Mouse (Mus musculus) neural tube, embryonic 11.5 days (tissue): ENCODE results near the gene Syngap1. TPM values are rescaled to one million over a fixed set of nuclear protein-coding genes. Genes with fewer than 3 reads are reported as not detected.

Experiments used
- ATAC-seq: fragments of 200-750 bp; cut with Nextera tagmentation; 2 replicates; pipeline ENCODE4 v1.8.0; 2017; ENCODE audit warnings: moderate number of reproducible peaks, mild to moderate bottlenecking, moderate TSS enrichment, moderate library complexity; ENCODE audit not compliant: insufficient read depth, low FRiP score, low TSS enrichment
- DNase-seq: peaks from one replicate; pipeline ENCODE4 v3.0.0-alpha.2; 2015; ENCODE audit warnings: low spot score
- H3K27ac ChIP-seq: fragments of 300-500 bp; sonication (generic); 2 replicates; pipeline ENCODE4 v1.5.1; 2014; ENCODE audit warnings: low read depth, mild to moderate bottlenecking, low read length
- H3K27me3 ChIP-seq: fragments of 300-500 bp; sonication (generic); 2 replicates; pipeline ENCODE4 v1.6.1; 2014; ENCODE audit warnings: mild to moderate bottlenecking, low read length, mixed read lengths; ENCODE audit not compliant: control insufficient read depth, insufficient read depth
- H3K36me3 ChIP-seq: fragments of 300-500 bp; sonication (generic); 2 replicates; pipeline ENCODE4 v1.6.1; 2014; ENCODE audit warnings: mild to moderate bottlenecking, low read length, moderate library complexity, mixed read lengths; ENCODE audit not compliant: control insufficient read depth, insufficient read depth
- H3K4me1 ChIP-seq: fragments of 300-500 bp; sonication (generic); 2 replicates; pipeline ENCODE4 v1.6.1; 2014; ENCODE audit warnings: low read length, mixed read lengths; ENCODE audit not compliant: control insufficient read depth, insufficient read depth
- H3K4me2 ChIP-seq: fragments of 300-500 bp; sonication (generic); 2 replicates; pipeline ENCODE4 v1.6.1; 2014; ENCODE audit warnings: low read depth, mild to moderate bottlenecking, moderate library complexity
- H3K4me3 ChIP-seq: fragments of 300-500 bp; sonication (generic); 2 replicates; pipeline ENCODE4 v1.5.1; 2014; ENCODE audit warnings: low read depth, low read length
- H3K9ac ChIP-seq: fragments of 300-500 bp; sonication (generic); 2 replicates; pipeline ENCODE4 v1.6.1; 2014; ENCODE audit warnings: mild to moderate bottlenecking, low read length
- H3K9me3 ChIP-seq: fragments of 300-500 bp; sonication (generic); 2 replicates; pipeline ENCODE4 v1.6.1; 2016; ENCODE audit warnings: low read length; ENCODE audit not compliant: control insufficient read depth
- WGBS: fragments of 180-500 bp; shearing (Covaris S2); extraction: QIAGEN DNeasy Blood & Tissue Kit; methylation state at CpG from one replicate; pipeline ENCODE4 v1.1.7; 2014; 5-methylcytosine and 5-hydroxymethylcytosine counted together
- polyA plus RNA-seq: library from polyadenylated mRNA; unstranded; fragments of >200 nt; fragmentation: Nextera tagmentation; extraction: Ambion mirVana; gene quantifications from 2 replicates; pipeline ENCODE4 v1.2.1, GENCODE M21; 2014

The Syngap1 gene
- polyA plus RNA-seq, 1 experiment from 2014 or later, result 2.8 TPM

DNA sequence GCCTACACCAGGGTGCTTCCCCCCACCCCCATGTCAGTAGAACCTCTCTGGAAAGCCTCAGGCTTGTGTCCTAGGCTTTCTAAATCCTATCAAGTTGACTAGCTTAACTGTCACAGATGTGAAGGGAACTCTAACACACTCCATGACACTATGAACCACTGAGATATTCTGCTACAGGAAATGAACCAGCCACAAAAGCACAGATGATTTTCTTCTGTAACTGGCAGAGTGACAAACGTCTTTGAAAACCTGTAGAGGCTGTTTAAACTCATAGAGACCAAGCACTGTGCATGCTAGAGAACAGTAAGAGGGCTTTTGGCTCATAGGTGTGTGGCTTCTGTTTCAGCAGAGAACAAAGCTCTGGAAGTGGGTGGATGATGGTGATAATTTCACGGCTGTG is 40.0 kb downstream of the Syngap1 start:
- DNase-seq (no peak), ATAC-seq (no peak)
- Histone ChIP-seq H3K4me3 (no peak overlapping the region), H3K9me3 (no peaks in the 10 kb centered on the region), H3K9ac (no peak overlapping the region), H3K27me3 (no peaks in the 10 kb centered on the region), H3K36me3 (peaks cover 12% of the 10 kb centered on the region), H3K4me2 (no peak overlapping the region), H3K27ac (no peak overlapping the region), H3K4me1 (no peaks in the 10 kb centered on the region)
- 75% methylated on average over 2 of the region's 2 CpGs for WGBS

DNA sequence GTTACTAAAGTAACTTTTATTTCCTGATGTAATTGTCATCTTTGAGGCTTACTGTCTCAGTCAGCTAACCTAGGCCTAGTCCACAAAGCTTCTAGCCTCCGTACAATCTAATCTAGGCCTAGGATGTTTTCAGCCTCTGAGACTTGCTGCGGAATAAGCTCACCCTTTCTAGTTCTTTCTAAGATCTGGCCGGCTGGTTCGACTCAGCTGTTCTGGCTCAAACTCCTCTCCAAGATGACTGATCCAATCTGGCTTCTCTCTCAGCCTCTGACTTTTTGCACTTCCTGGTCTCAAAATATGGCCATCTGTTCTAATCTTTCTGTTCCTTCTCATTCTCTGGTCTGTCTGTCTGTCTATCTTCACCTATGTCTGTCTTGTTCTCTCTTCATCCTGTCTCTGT is 42.3 kb downstream of the Syngap1 start:
- ATAC-seq, result no peak

DNA sequence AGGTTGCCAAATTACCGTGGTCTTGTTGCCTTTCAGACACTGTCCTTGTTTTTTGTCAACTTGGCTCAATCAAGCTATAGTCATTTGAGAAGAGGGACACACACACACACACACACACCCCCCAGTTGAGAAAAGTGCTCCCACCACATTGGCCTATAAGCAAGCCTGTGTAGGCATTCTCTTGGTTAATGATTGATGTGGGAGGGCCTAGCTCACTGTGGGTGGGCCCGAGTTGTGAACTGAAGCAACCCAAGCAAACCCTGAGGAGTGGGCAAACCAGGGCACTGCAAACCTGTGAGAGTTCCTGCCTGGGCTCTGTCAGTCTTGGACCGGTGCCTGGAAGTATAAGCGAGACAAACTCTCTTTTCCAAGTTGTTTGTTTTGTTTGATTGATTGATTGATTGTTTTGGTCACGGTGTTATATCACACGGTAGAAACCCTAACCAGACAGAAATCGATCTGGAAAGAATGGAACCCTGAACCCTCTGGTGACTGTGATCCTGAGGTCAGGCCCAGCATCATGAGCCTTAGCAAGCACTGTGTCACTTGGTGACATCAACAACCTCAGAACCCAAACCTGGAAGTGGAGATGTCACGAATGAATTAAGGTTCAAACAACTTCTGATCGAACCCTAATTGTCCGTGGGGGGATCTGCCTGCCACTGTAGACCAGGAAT is 44.6 kb downstream of the Syngap1 start:
- H3K4me1 ChIP-seq, result no peaks in the 10 kb centered on the region
- no peak overlapping the region for H3K4me2 ChIP-seq
- H3K27me3 ChIP-seq, result no peaks in the 10 kb centered on the region
- H3K36me3 ChIP-seq, result no peaks in the 10 kb centered on the region
- ATAC-seq (no peak), DNase-seq (no peak)
- no peak overlapping the region for H3K9ac ChIP-seq
- 78% methylated on average over 10 of the region's 10 CpGs for WGBS
- H3K4me3 ChIP-seq, result no peak overlapping the region
- H3K9me3 ChIP-seq, result no peaks in the 10 kb centered on the region
- H3K27ac ChIP-seq, result no peak overlapping the region

More for the DNA sequence above, 42.3 kb downstream of the Syngap1 start:
- Histone ChIP-seq H3K9me3 (no peaks in the 10 kb centered on the region), H3K36me3 (peaks cover 3% of the 10 kb centered on the region; the same call in 1 of the 2 replicates), H3K4me3 (no peak overlapping the region), H3K4me1 (no peaks in the 10 kb centered on the region), H3K27ac (no peak overlapping the region), H3K4me2 (no peak overlapping the region), H3K9ac (no peak overlapping the region), H3K27me3 (no peaks in the 10 kb centered on the region)
- WGBS, result 95% methylated on average over 4 of the region's 4 CpGs
- no peak for DNase-seq

DNA sequence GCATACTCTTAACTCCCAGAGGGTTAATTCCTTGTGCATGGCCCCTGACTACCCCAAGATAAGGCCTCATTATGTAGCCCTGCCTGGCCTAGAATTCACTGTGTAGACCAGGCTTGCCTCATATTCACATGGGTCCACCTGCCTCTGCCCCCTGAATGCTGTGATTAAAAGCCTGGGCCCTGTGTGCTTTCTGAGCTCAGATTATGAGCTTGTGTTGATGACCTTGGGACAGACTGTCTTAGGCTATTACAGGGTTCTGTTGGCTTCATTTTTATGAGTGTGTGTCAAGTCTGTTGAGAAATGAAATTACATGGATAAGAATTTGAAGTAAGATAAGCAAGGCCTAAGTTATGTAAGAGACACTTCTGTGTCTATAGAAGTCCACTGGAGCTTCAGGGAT is 49.5 kb downstream of the Syngap1 start:
- DNase-seq (no peak), ATAC-seq (no peak)
- Histone ChIP-seq H3K9ac (no peak overlapping the region), H3K36me3 (no peaks in the 10 kb centered on the region), H3K4me1 (no peaks in the 10 kb centered on the region), H3K27ac (no peak overlapping the region), H3K4me2 (no peak overlapping the region), H3K9me3 (no peaks in the 10 kb centered on the region), H3K27me3 (no peaks in the 10 kb centered on the region), H3K4me3 (no peak overlapping the region)

DNA sequence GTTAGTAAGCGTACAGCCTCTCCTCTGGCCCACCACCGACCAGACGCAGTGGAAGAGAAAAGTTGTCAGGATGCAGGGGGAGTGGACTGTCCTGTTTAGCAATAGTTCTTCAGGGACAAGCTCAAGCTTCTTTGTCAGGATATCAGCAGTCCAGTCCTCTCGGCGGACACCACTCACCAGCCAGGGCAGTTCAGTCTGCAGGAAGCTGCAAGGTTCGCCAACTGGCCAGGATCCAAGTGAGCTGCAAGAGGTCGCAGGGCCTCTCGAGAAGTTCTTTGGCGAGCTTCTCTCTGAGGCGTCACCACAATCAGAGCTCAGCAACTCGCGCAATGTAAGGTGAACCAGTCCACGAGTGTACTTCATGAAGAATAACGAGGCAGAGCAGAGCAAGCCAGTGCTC is 53.4 kb downstream of the Syngap1 start:
- no peak for ATAC-seq
- WGBS, result 90% methylated on average over 14 of the region's 14 CpGs
- Histone ChIP-seq H3K36me3 (no peaks in the 10 kb centered on the region), H3K9me3 (no peaks in the 10 kb centered on the region), H3K27ac (no peak overlapping the region), H3K4me2 (no peak overlapping the region), H3K4me3 (no peak overlapping the region), H3K27me3 (no peaks in the 10 kb centered on the region), H3K9ac (no peak overlapping the region), H3K4me1 (no peaks in the 10 kb centered on the region)
- no peak for DNase-seq

DNA sequence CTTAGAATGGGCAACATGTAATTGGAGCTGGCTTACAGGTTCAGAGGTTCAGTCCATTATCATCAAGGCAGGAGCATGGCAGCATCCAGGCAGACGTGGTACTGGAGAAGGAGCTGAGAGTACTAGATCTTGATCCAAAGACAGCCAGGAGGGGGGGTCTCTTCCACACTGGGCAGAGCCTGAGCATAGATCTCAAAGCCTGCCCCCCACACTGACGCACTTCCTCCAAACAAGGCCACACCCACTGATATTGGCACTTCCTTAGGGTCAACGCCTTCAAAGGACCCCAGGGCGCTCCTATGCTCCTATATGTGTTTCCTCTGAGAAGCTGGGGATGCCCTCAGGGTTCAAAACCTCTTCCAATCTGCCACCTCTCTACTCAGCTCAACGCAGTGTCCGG is 54.0 kb downstream of the Syngap1 start:
- H3K4me2 ChIP-seq, result no peak overlapping the region
- no peak for DNase-seq
- no peaks in the 10 kb centered on the region for H3K36me3 ChIP-seq
- H3K4me1 ChIP-seq, result no peaks in the 10 kb centered on the region
- no peak overlapping the region for H3K9ac ChIP-seq
- ATAC-seq, result no peak
- no peaks in the 10 kb centered on the region for H3K27me3 ChIP-seq
- H3K27ac ChIP-seq, result no peak overlapping the region
- 83% methylated on average over 6 of the region's 6 CpGs for whole genome bisulfite sequencing
- H3K9me3 ChIP-seq, result no peaks in the 10 kb centered on the region
- H3K4me3 ChIP-seq, result no peak overlapping the region

DNA sequence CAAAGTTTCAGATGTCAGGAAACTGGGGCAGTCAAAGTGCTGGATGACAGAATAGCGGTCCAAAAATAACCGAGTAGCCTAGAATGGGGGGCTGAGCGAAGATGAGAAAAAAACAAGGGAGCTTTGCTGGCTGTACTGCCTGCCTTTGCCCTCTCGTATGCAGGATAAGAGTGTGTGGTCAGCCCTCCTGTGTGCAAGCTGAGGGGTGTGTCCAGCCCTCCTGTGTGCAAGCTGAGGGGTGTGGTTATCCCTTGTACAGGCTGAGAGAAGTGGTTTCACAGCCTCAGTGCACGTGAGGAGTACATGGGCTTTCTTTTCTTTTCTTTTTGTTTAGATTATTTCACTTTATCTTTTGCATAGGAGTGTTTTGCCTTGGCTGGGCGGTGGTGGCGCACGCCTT is 54.5 kb downstream of the Syngap1 start:
- Histone ChIP-seq H3K9ac (no peak overlapping the region), H3K4me1 (no peaks in the 10 kb centered on the region), H3K4me3 (no peak overlapping the region), H3K4me2 (no peak overlapping the region), H3K27me3 (no peaks in the 10 kb centered on the region), H3K36me3 (no peaks in the 10 kb centered on the region), H3K9me3 (no peaks in the 10 kb centered on the region), H3K27ac (no peak overlapping the region)
- ATAC-seq (no peak), DNase-seq (no peak)
- 82% methylated on average over 8 of the region's 8 CpGs for WGBS

DNA sequence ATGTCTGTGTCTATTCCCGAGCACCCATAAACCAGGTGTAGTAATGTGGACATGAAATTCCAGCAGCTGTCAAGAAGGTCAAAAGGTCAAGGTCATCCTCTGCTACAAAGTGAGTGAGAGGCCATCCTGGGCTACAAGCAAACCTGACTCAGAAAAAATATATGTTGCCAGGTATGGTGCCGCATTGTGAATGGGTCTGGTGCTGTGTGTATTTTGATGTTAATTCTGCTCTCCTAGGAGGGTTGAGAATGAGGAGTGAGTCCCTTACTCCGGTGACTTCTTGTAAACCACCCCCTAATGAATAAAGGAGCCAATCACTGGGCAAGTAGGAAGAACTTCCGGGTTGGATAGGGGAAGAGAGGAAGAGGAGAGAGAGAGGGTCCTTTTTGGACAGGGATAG is 56.6 kb downstream of the Syngap1 start:
- Histone ChIP-seq H3K9ac (no peak overlapping the region), H3K4me3 (no peak overlapping the region), H3K9me3 (no peaks in the 10 kb centered on the region), H3K4me2 (no peak overlapping the region), H3K4me1 (no peaks in the 10 kb centered on the region), H3K36me3 (no peaks in the 10 kb centered on the region), H3K27me3 (no peaks in the 10 kb centered on the region), H3K27ac (no peak overlapping the region)
- WGBS, result 68% methylated on average over 4 of the region's 4 CpGs
- DNase-seq (no peak), ATAC-seq (no peak)

DNA sequence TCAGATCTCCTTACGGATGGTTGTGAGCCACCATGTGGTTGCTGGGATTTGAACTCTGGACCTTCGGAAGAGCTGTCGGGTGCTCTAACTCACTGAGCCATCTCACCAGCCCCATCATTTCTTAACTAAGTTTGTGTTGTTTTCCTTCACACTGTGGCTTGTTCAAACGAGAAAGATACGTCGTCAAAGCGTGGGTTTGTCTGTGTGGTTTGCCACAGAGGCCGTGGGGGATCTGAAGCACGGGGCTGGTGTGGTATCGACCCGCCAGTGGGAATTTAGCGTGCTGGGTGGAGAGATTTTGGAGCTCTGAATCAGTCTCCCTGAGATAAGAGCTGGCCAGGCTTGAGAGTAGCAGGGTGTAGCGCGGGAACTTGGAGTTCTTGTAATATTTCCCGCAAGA is 57.2 kb downstream of the Syngap1 start:
- WGBS, result 94% methylated on average over 15 of the region's 15 CpGs
- no peak overlapping the region for H3K4me3 ChIP-seq
- H3K27me3 ChIP-seq, result no peaks in the 10 kb centered on the region
- DNase-seq (no peak), ATAC-seq (no peak)
- no peak overlapping the region for H3K4me2 ChIP-seq
- no peaks in the 10 kb centered on the region for H3K36me3 ChIP-seq
- H3K4me1 ChIP-seq, result no peaks in the 10 kb centered on the region
- no peak overlapping the region for H3K27ac ChIP-seq
- H3K9ac ChIP-seq, result no peak overlapping the region
- H3K9me3 ChIP-seq, result no peaks in the 10 kb centered on the region
